Mouse (Mus musculus) erythroblast, adult 5-6 weeks (primary cell): Measurements from ENCODE around the gene Pdgfd. TPM values are rescaled to one million over a fixed set of nuclear protein-coding genes. Genes with fewer than 3 reads are reported as not detected.
A peak's percentile ranks its signal among the peaks of the same experiment; 100 is the strongest.

ENCODE experiments used
- ATAC-seq: replicated peaks from 2 replicates; pipeline ENCODE4 v1.8.0; 2016; ENCODE audit warnings: moderate number of reproducible peaks, mild to moderate bottlenecking, moderate TSS enrichment, inconsistent platforms; ENCODE audit not compliant: poor library complexity, low FRiP score, severe bottlenecking
- total RNA-seq, 2 experiments: library from RNA; stranded (forward) in 1 of 2; stranded (reverse) in 1 of 2; fragments of 150-400 nt in 1 of 2; fragments of 200-764, 138-1000 nt in 1 of 2; gene quantifications; 2 replicates each; pipeline versions ENCODE4 v1.2.3 to v1.2.4; 2015 to 2017; ENCODE audit warnings: low replicate concordance in 2 of 2

The Pdgfd gene
- total RNA-seq, 2 experiments from 2014 or later: 0.38 to 0.85 TPM

DNA sequence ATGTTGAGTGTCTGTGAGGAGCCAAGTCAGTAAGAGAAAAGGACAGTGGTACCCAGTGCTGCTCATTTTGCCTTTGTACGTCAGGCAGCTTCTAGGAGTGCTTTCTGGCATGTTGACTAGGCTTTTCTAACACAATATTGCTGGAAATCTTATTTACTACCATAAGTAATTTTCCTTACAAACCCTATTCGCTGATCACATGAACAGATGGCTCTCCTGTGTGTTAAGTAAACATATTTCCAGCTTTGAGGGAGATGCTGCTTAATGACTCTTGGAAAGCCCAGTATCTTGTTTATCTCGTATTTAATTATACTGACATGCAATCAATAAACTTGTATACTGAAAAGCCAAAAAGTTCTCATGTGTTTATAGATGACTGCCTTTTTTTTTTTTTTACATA is 133.7 kb downstream of the Pdgfd start:
- ATAC-seq: no peak

DNA sequence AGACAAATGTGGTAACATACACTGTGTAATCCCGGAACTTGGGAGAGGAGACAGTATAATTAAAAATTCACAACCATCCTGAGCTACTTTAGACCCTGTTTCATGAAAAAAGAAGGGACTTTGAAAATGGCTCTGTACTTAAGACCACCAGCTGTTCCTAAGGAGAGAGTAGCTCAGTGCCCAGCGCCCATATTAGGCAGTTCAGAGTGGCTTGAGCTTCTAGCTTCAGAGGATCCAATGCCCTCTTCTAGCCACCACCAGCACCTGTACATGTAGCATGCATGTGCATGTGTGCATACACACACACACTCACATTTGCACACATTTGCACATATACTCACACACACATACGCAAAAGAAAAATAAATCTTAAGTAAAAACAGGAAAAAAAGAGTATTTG is 136.2 kb downstream of the Pdgfd start:
- ATAC-seq: no peak

DNA sequence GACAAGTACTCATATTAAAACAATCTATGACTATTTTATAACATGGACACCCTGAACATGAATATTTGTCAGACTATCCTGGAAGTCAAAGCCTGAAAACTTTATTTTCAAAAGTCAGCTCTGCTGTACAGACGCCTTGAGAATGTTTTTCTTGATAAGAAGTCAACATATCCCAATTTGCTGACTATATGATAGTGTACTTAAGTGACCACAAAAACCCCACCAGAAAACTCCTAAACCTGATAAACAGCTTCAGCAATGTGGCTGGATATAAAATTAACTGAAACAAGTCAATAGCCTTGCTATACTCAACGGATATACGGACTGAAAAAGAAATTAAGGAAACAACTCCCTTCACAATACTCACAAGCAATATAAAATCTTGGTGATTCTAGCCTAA is 137.5 kb downstream of the Pdgfd start:
- ATAC-seq: peak; percentile 69

DNA sequence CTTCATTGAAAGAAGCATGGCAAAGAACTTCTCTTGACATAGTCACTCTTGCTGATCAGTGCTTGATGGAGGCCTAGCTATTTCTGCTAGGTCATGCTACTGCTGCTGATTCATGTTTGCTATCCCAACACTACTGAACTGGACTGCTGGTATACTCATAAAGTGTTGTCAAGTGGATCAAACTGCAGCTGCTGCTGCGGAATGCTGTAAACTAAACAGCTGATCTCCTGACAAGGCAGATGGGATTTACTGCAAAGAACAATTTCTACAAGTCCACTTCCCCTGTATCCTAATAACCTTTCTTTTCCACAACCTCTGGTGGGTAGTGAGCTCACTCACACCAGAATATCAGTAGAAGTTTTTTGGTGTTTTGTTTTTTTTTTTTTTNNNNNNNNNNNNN is 148.7 kb downstream of the Pdgfd start:
- no peak for ATAC-seq

DNA sequence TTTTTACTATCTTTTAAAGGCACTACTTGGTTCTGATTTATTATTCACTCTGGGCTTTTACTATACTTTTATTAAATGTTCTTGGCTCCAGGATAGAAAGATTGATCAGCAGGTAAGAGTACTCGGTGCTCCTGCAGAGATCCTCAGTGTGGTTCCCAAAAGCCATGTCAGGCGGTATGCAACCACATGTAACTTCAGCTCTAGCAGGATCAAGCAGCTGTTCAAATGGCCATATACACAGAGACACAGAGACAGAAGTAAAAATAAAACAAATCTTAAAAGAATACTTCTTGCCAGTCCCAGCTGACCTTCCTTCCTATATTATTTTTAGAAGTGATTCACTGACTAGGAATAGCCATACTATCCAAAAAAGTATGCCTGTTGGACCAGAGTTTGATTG is 157.0 kb downstream of the Pdgfd start:
- ATAC-seq: no peak

DNA sequence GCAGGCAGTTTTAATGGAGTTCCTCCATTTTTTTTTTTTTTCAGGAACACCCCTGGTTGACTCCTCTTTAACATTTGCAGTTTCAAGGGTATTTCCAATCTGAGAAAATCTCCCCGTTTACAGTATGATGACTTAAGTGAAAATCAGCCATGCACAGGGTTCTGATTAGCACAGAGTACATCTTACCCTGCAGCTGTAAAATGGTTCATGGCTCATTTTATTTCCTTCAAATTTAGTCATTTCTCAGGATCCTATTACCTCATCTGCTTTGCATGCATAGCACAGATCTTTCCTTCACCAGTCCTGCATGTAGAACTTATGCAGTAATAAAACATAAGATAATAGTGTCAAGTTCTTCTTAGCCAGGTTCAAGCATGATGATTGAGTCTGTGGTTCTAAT is 165.1 kb downstream of the Pdgfd start:
- no peak for ATAC-seq

DNA sequence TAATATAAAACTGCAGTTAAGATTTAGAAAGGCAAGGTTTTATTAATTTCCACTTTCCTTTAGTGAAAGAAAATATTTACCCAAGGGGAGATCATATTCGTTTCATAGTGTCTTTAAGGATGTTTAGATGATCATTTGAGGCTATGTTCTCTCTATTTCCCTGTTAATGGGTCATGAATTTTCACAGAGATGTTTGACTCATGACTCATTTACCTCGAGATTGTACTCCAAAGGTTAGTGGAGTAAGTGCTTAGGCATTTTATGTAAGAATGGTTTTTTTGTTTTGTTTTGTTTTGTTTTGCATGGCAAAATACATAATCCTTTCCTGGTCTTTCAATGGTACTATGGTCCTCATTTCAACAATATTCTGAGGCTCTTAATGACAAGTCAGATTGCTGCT is 167.9 kb downstream of the Pdgfd start:
- no peak for ATAC-seq

DNA sequence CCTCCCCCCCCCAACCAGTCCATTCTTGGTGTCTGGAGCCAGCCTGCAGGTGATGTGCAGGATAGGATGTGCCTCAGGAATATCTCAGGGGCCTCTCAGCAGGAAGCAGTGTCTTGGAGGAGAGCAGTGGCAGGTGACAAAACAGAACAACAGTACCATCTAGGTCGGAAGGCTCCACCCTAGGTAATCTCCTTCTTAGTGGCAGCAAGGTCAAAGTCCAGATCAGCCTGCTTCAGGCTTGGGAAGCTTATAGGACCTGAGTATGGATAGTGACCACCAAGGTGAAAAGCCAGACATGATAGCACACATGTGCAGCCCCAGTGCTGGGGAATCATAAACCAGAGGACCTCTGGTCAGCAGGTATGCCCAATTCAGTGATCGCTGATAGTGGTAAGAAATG is 169.5 kb downstream of the Pdgfd start:
- ATAC-seq: no peak

DNA sequence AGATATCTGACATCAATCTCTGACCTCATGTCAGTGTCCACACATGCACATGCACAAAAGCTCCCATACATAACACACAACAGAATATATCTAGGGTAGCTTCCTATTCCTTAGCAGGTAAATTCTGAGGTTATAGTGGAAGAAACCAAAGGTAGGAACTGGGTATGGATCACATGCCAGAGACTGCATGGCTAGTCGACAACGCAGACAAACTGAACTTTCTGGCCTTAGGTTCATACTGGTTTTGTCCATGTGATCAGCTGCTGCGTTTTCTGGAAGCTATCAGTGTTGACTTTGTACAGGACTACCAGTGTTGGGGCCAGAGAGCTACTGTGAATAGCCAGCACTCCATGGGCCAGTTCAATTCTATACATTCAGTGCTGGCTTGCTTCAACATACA is 170.0 kb downstream of the Pdgfd start:
- ATAC-seq: no peak

DNA sequence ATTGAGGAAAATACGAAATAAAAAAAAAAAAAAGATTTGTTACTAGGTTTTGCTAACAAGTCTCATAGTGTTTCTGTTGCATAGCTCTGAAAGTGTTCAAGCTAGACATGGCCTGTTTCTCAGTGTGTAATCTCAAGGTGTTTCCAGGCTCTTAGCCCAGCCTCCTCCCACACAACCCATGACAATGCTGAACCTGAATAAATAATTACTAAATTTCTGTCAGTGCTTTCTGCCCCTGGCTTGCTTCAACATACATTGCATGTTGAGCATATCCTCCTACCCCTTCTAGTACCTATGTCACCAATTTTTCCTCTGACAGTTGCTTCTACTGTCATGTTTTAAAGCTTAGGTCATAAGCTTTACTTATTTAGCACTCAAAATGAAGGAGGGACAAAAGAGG is 171.0 kb downstream of the Pdgfd start:
- ATAC-seq: no peak

DNA sequence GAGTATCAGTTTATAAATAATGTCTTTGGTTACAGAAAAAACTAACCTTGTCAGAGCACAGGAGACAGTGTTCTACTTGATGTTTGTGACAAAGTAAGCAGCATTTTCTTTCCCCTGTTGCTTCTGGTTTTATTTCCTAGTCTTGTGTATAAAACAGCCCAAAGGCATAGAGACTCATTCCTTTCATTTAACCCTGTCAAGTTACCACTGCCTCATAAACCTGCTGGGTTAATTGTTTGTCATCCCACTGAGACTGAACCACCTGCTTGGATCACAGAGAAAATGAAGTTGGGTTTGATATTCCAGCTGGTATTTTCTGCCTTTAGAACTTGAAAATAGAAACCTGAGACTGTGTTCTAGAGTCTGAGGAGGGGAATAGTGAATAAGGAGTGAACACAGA is 172.4 kb downstream of the Pdgfd start:
- no peak for ATAC-seq

DNA sequence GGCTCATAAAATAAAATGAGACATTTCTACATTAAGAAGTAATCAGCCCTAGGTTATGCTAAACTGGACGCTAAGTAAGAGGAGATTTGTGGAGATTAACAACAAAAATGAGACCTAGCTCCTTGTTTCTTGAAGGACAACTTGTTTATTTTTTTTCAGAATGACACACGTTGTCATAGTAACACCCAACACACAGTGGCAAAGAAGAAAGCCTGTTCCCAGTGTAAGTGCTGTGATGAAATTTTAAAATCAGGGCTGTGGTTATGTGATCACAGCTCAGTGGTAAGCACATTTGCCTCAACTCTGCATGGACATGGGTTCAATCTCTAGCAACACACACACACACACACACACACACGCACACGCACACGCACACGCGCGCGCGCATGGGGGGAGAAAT is 174.5 kb downstream of the Pdgfd start:
- no peak for ATAC-seq

DNA sequence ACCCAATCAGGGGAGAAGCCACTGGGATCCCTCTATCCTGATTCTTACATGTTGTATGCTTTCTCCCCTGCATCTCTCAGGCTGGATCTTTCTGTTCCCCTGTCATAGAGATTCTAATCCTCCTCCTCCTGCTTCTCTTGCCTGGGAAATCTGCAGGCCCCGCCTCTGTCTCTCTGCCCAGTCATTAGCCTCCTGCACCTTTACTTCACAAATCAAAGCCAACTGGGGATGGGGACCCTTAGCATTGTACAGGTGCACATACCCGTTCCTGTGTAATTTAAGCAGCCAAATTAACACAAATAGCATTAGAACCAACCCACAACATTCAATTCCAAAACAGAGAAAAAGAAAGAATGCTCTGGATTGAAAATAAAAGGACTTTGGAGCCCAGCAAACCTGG is 176.1 kb downstream of the Pdgfd start:
- ATAC-seq: no peak

DNA sequence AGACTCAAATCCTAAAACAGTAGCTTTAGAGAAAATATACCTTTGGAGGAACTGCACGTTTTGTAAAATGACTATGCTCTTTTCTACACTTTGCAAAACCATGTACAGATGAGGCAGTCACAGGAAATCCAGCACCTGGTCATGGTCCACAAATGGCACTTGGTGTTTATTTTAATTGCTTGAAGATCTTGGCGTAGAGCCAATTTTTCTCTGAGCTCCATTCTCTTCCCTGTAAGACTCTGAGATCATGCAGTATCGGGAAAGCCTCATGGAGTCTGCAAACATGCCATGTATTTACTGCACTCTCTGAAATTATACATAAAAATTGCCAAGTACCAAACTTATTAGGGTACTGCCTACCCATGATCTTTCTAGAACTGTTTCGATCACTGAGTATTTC is 176.5 kb downstream of the Pdgfd start:
- no peak for ATAC-seq

DNA sequence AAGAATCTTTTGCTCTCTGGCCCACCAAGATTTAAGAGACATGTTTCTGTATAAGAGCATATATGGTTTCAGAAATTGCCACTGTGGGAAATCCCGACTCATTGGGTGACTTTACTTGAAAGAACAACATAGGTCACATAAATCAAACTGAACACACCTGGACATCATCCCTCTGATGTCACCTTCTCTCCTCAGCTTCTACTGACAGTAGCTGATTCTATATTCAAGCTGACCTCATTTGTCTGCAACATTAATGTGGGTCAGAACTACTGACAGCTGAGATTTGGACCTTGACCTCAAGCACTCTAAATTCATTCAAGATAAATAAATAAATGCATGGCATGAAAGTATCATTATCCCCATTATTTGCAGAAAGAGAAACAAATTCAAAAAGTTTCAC is 177.0 kb downstream of the Pdgfd start:
- no peak for ATAC-seq

DNA sequence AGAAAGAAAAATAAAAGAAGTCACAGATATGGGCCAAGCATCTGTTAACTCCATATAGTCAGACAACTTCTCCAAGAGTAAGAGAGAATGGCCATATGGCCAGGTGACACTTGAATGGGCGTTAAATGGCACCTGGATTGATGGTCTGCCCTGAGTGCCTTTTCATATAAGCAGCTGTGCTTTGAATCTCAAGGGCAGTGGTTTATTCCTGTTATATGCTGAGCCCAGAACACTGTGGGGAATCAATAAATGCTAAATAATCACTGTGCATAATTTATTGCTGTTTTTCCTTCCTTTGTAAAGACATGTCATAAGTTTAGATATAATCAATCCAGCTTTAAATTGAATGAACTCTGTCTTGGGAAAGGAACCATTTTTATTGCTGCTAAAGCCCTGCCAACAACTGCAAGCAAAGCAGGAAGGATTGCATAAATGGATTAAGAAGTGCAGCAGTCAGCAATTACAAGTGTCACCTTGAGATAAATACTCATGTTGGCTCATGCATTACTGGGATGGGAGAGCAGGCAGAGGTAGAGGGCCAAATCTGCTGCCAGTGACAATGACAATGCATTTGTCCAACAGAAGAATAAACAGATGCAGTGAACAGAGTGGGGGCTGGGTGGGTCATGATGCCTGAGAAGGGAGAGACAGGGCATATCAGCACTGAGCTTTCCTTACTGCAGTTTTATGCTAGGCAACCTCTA is 185.0 kb downstream of the Pdgfd start:
- no peak for ATAC-seq

DNA sequence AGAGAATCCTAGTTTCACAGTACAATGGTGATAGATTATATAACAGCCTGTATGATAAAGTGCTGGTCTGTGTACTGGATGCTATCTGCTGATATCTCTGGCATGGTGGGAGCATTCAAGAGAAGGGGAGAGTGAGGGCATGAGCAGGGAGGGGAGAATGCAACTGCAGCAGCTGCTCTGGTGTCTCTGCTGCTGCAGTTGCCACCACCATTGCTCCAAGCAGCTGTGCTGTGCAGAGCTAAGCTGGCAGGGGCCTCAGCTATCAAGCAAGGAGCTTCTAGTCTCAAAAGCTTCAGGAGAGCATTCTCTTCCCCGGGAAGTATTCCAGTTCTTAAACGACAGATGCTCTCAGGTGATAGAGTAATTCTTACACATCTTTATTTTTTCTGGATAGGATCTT is 192.4 kb downstream of the Pdgfd start:
- ATAC-seq: no peak

DNA sequence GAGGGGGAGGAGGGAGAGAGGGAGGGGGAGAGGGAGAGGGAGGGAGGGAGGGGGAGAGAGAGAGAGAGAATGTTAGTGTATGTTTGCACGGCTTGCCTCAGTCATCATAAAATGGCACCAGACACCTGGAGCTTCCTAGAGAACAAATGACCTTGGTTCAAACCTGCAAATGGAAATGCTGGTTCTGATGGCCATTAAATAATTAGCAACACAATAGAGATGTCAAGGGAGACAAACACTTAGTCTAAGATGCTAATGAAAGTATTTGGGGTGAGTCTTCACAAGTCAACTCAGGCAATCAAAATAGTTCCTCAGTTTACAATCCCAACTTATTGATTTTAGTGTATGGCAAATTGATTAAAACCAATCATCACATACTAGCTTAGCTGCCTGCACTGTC is 198.2 kb downstream of the Pdgfd start:
- no peak for ATAC-seq

DNA sequence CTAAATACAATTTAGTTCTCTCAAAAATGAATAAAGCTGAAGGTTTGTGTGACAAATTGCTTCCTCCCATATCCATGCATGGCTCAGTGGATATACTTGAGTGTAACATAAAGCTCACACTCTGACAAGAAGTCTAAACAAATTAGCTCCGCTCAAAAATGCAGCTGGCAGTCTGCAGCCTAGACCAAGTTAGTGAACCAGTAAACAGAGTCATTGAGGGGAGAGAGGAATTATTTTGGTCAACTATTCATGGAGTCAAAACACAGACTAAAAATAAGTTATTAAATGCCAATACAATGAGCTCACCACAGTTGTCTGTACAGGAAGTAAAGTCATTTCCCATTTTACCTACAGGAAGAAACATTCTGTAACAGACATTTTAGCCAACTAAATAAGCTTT is 233.4 kb downstream of the Pdgfd start:
- no peak for ATAC-seq

DNA sequence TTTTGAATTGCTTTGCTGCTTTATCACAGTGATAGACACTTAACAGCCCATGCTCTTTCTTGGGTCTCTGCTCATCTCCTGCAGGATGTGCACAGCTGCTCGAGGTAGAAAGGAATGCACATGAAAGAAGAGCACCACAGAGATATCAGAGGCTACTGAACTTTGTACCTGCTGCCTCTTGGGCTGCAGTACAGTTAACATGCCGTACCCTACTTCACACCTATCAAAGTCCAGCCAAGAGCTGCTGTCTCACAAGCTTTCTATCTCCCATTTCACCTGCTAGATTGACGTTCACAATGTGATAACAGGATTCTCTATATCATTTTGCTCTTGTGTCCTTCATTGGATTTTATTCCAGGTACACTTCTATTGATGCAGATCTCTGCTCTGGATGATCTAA is 238.2 kb downstream of the Pdgfd start:
- no peak for ATAC-seq

DNA sequence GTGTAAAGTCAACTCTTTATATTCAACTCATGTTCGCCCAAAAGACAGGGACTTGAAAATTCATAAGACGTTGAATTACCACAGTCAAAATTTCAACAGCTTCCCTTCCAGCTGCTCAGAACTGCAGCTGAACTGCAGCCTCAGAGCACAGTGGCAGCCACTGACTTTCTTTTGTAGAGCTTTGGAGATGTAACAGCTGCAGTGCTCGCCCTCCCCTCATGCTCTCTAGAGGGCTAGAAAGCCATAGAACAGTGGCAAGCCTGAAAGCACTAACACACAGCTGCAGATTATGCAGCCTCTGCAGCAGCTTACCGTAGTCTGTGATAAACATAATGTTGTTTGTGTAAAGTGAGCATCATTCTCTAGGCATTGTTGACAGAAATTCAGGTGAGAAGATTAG is 239.6 kb downstream of the Pdgfd start:
- ATAC-seq: no peak

DNA sequence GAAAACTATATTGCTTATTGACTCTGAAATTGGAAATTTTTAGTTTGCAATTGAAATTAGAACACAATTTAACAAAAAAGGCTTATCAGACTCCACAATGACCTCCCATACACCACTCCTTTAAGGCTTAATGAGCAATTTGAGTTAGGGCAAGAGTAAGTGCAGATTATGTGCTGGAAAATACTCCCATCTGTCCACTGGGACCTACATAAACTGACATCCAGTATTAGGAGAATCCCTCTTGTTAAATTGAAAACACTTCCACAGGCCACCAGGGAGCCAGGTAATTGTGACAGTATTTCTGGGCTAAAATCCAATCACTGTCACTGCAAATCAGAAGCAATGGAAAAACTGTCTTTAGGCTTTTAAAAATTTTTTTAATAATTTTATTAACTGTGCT is 256.2 kb downstream of the Pdgfd start:
- no peak for ATAC-seq
